Mouse (Mus musculus): Measurements from ENCODE around the gene Olfr553.

DNA sequence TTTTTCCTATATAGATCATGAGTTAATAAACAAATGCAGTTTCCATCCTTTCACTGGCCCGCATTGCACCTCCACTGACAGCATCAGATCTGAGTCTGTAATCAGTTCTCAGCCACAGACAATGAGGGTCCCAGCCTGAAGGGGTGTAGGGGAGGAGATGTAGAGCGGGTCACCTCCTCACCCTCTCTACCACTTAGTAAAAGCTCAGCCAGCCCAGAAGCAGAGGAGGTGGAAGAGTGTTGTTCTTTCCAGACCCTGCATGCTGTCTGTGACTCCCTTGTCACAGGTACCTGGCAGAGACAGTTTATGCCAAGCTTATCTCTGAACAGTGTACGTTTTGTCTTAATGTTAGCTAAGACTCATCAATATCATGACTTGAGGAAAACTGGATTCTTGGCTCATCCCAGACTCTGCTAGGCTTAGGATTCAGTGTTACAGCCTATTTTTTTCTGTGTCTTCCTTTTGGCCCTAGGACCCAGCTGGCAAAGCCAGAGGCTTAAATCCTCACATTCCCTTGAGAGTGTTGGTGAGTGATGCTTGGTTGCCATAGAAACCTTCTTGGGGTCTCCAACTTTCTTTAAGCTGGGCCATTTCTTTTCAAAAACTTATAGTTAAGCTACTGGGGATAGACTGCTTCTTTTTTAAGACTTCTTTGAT is 44.7 kb downstream of the Olfr553 start:
- TF ChIP-seq CTCF (IDR thresholded peaks at IDR 0.05; ENCODE audit: low read depth) (no peak), EP300 (IDR thresholded peaks at IDR 0.05; ENCODE audit: low read depth) (no peak)

Measured in liver, postnatal 0 days (tissue).